Mouse (Mus musculus) midbrain, postnatal 0 days (tissue): ENCODE results near the gene Emc3. TPM values are rescaled to one million over a fixed set of nuclear protein-coding genes. Genes with fewer than 3 reads are reported as not detected.

Experiments used
- ATAC-seq: fragments of 200-750 bp; cut with Nextera tagmentation; 2 replicates; pipeline ENCODE4 v1.8.0; 2017; ENCODE audit warnings: moderate number of reproducible peaks, mild to moderate bottlenecking, moderate TSS enrichment, moderate library complexity; ENCODE audit not compliant: low FRiP score
- DNase-seq: peaks from one replicate; pipeline ENCODE4 v3.0.0-alpha.2; 2015; ENCODE audit warnings: low spot score
- H3K27ac ChIP-seq: fragments of 300-500 bp; sonication (generic); 2 replicates; pipeline ENCODE4 v1.5.1; 2014; ENCODE audit warnings: low read depth, mild to moderate bottlenecking, low read length, mixed read lengths
- H3K27me3 ChIP-seq: fragments of 300-500 bp; sonication (generic); 2 replicates; pipeline ENCODE4 v1.6.1; 2014; ENCODE audit warnings: low read length, control low read depth, mixed read lengths; ENCODE audit not compliant: insufficient read depth
- H3K36me3 ChIP-seq: fragments of 300-500 bp; sonication (generic); 2 replicates; pipeline ENCODE4 v1.6.1; 2014; ENCODE audit warnings: low read length, control low read depth, mixed read lengths; ENCODE audit not compliant: insufficient read depth
- H3K4me1 ChIP-seq: fragments of 300-500 bp; sonication (generic); 2 replicates; pipeline ENCODE4 v1.6.1; 2014; ENCODE audit warnings: mild to moderate bottlenecking, control low read depth, antibody characterized with exemption, low read length, mixed read lengths; ENCODE audit not compliant: insufficient read depth
- H3K4me2 ChIP-seq: fragments of 300-500 bp; sonication (generic); 2 replicates; pipeline ENCODE4 v1.6.1; 2014; ENCODE audit warnings: low read depth, mild to moderate bottlenecking, low read length, mixed read lengths; ENCODE audit not compliant: poor library complexity, severe bottlenecking
- H3K4me3 ChIP-seq: fragments of 300-500 bp; sonication (generic); 2 replicates; pipeline ENCODE4 v1.5.1; 2014; ENCODE audit warnings: low read depth, mild to moderate bottlenecking, low read length, moderate library complexity
- H3K9ac ChIP-seq: fragments of 300-500 bp; sonication (generic); replicated peaks from 2 replicates; pipeline ENCODE4 v1.6.1; 2014; ENCODE audit warnings: mild to moderate bottlenecking, low read length, moderate library complexity, mixed read lengths; ENCODE audit not compliant: poor library complexity, severe bottlenecking
- H3K9me3 ChIP-seq: fragments of 300-500 bp; sonication (generic); 2 replicates; pipeline ENCODE4 v1.6.1; 2016; ENCODE audit warnings: low read length, control low read depth
- CTCF ChIP-seq: IDR thresholded peaks from 2 replicates; pipeline ENCODE4 v1.5.1; 2016; ENCODE audit warnings: antibody characterized with exemption, mild to moderate bottlenecking
- WGBS: fragments of 180-500 bp; shearing (Covaris S2); extraction: QIAGEN DNeasy Blood & Tissue Kit; methylation state at CpG from one replicate; pipeline ENCODE4 v1.1.7; 2014; 5-methylcytosine and 5-hydroxymethylcytosine counted together
- polyA plus RNA-seq: library from polyadenylated mRNA; unstranded; fragments of >200 nt; fragmentation: Nextera tagmentation; extraction: Ambion mirVana; gene quantifications from 2 replicates; pipeline ENCODE4 v1.2.1, GENCODE M21; 2015
- total RNA-seq: library from RNA; depleted of rRNA; stranded (reverse); fragments of >200 nt; gene quantifications from 2 replicates; pipeline ENCODE4 v1.2.3, GENCODE M21; 2014

The Emc3 gene
- total and polyA plus RNA-seq, 2 experiments from 2014 or later = 71.9 to 111 TPM

GRCm38 (mm10) chr6:113541610-113542009 is 10.2 kb upstream of the Emc3 start:
- no peak for ATAC-seq
- Histone ChIP-seq H3K27me3 (no peaks in the 10 kb centered on the region), H3K4me1 (no peaks in the 10 kb centered on the region), H3K4me2 (no peak overlapping the region), H3K9ac (no peak overlapping the region), H3K9me3 (no peaks in the 10 kb centered on the region), H3K36me3 (no peaks in the 10 kb centered on the region), H3K27ac (no peak overlapping the region), H3K4me3 (no peak overlapping the region)
- DNase-seq = no peak
- no peak for TF ChIP-seq CTCF
- WGBS = 89% methylated on average over 6 of the region's 6 CpGs

- Histone ChIP-seq H3K4me2 (no peak overlapping the region), H3K27me3 (no peaks in the 10 kb centered on the region), H3K27ac (no peak overlapping the region), H3K9ac (no peak overlapping the region), H3K36me3 (no peaks in the 10 kb centered on the region), H3K4me3 (no peak overlapping the region), H3K4me1 (peaks cover 5% of the 10 kb centered on the region; the same call in 1 of the 2 replicates), H3K9me3 (no peaks in the 10 kb centered on the region)
- ATAC-seq (no peak), DNase-seq (no peak)
- 93% methylated on average over 7 of the region's 7 CpGs for WGBS
- TF ChIP-seq CTCF = no peak
Observed at GRCm38 (mm10) chr6:113534886-113535285, 3.4 kb upstream of the Emc3 start.

DNA sequence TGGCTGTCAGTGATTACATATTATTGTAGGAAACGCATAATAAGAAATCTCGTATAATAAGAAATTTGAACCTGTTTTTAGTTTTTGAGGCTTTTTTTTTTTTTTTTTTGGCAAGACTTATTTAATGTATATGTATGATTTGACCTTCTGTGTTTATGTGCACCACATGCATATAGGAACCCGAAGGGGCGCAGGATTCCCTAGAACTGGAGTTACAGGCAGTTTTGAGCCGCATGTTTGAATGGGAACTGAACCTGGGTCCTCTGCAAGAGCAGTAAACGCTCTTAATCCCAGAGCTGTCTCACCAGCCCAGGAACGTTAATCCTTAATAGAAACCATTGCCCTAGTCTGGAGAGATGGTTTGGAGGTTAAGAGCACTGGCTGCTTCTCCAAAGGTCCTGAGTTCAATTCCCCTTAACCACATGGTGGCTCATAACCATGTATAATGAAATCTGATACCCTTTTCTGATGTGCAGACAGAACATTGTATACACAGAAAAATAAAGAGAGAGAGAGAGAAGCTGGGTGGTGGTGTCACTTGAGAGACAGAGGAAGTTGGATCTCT is 470 bp upstream of the Emc3 start:
- no peak for ATAC-seq

GRCm38 (mm10) chr6:113523420-113523819 is 8.0 kb downstream of the Emc3 start:
- ATAC-seq (no peak), DNase-seq (no peak)
- Histone ChIP-seq H3K4me1 (no peaks in the 10 kb centered on the region), H3K4me3 (no peak overlapping the region), H3K9me3 (no peaks in the 10 kb centered on the region), H3K36me3 (peaks cover 38% of the 10 kb centered on the region), H3K9ac (no peak overlapping the region), H3K27me3 (no peaks in the 10 kb centered on the region), H3K27ac (no peak overlapping the region), H3K4me2 (no peak overlapping the region)
- 92% methylated on average over 8 of the region's 8 CpGs for WGBS
- no peak for TF ChIP-seq CTCF

More for the DNA sequence above, 470 bp upstream of the Emc3 start:
- Histone ChIP-seq H3K4me3 (peak overlapping the region; percentile 92), H3K4me1 (peaks cover 7% of the 10 kb centered on the region; the same call in 1 of the 2 replicates), H3K27ac (no peak overlapping the region), H3K4me2 (peak overlapping the region; percentile 79), H3K9me3 (no peaks in the 10 kb centered on the region), H3K36me3 (no peaks in the 10 kb centered on the region), H3K27me3 (no peaks in the 10 kb centered on the region), H3K9ac (peak overlapping the region; percentile 82; the same call in 1 of the 2 replicates)
- WGBS = 4% methylated on average over 7 of the region's 7 CpGs
- DNase-seq = no peak
- no peak for TF ChIP-seq CTCF

GRCm38 (mm10) chr6:113522310-113522709 is 9.1 kb downstream of the Emc3 start:
- Histone ChIP-seq H3K4me2 (no peak overlapping the region), H3K27me3 (no peaks in the 10 kb centered on the region), H3K27ac (no peak overlapping the region), H3K9ac (no peak overlapping the region), H3K36me3 (peaks cover 49% of the 10 kb centered on the region), H3K9me3 (no peaks in the 10 kb centered on the region), H3K4me1 (no peaks in the 10 kb centered on the region), H3K4me3 (no peak overlapping the region)
- DNase-seq (no peak), ATAC-seq (no peak)
- 77% methylated on average over 1 of the region's 1 CpGs for WGBS
- TF ChIP-seq CTCF = no peak

- no peaks in the 10 kb centered on the region for H3K4me1 ChIP-seq
- H3K27ac ChIP-seq = no peak overlapping the region
- DNase-seq (no peak), ATAC-seq (no peak)
- WGBS = 91% methylated on average over 8 of the region's 8 CpGs
- peaks cover 81% of the 10 kb centered on the region for H3K36me3 ChIP-seq
- H3K4me3 ChIP-seq = no peak overlapping the region
- H3K4me2 ChIP-seq = no peak overlapping the region
- no peak overlapping the region for H3K9ac ChIP-seq
- H3K27me3 ChIP-seq = no peaks in the 10 kb centered on the region
- H3K9me3 ChIP-seq = no peaks in the 10 kb centered on the region
- no peak for TF ChIP-seq CTCF
Observed at GRCm38 (mm10) chr6:113517434-113518080, 13.9 kb downstream of the Emc3 start.
